Mouse (Mus musculus) liver, adult 2 months (tissue): Measurements from ENCODE around the gene Hlcs.

Source experiments
- CTCF ChIP-seq: fragments of 200-500 bp; IDR thresholded peaks from 2 replicates; pipeline ENCODE4 v1.5.1; 2011; ENCODE audit warnings: low read depth, low read length, control low read depth
- POLR2A ChIP-seq: fragments of 200-500 bp; IDR thresholded peaks from 2 replicates; pipeline ENCODE4 v1.6.1; 2011; ENCODE audit warnings: low read length, control low read depth; ENCODE audit not compliant: insufficient read depth; ENCODE audit errors: extremely low read depth

GRCm38 (mm10) chr16:94360578-94361350 lies 47.4 kb upstream of the Hlcs start:
- TF ChIP-seq POLR2A (no peak), CTCF (no peak)
